Mouse (Mus musculus) adrenal gland, adult (tissue): ENCODE data around the gene Kcnk15.

ENCODE experiments used
- DNase-seq, 2 experiments: peaks; one replicate each; pipeline ENCODE4 v3.0.0; 2022 to 2023; ENCODE audit warnings: low spot score in 1 of 2; ENCODE audit not compliant: inconsistent age in 2 of 2

Kcnk15 gene

DNA sequence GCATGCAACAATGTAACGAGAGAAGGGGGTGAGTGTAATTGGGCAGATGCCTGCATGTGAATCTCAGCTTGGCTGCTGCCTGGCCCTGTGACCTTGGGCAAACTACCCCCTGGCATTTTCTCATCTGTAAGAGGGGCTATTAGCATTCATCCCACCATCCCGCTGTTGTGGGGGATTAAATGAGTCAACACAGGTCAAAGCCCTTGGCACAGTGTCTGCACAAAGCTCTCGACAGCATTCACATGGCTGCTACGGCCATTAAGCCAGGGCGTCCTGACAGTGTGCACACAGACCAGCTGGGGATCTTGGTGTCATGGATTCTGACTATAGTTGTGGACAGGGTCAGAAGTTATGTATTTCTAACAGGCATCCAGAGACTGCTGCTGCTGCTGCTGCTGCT lies 21.4 kb downstream of the Kcnk15 start:
- no peak for DNase-seq

- DNase-seq: no peak
These were observed 22.0 kb downstream of the Kcnk15 start for GRCm38 (mm10) chr2:163875484-163875883.

DNA sequence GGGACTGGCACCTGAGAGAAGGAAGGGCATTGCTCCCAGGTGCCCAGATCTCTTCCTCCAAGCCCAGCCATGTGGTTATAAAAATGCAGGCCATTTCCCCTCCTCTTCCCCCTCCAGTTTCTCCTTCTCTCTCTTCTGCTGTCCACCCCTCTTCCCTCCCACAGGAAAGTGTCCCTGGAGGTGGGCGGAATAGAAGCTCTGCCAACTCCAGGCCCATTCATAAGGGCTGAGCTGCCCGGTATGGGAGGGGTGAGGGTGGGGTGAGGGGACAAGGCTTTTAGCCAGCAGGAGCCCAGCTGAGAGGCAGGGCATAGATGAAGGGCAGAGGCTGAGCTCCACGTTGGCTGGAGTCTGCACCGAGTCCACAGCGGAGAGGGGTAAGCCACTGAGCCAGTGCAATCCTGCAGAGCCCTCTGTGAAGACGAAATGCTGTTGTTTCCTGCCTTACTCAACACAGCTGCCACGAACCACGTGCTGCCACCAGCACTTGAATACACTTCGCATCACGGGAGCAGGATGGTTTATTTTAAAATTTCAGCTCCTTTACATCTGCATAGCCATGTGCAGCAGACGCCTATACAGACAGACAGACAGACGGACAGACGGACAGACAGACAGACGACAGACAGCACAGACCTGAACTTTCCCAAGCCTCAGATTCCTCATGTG lies 23.5 kb downstream of the Kcnk15 start:
- DNase-seq: no peak

- peak; percentile 85 to 91 for DNase-seq
These were observed 27.4 kb downstream of the Kcnk15 start for GRCm38 (mm10) chr2:163880891-163881290.

GRCm38 (mm10) chr2:163882859-163883652 lies 29.6 kb downstream of the Kcnk15 start:
- no peak for DNase-seq

DNA sequence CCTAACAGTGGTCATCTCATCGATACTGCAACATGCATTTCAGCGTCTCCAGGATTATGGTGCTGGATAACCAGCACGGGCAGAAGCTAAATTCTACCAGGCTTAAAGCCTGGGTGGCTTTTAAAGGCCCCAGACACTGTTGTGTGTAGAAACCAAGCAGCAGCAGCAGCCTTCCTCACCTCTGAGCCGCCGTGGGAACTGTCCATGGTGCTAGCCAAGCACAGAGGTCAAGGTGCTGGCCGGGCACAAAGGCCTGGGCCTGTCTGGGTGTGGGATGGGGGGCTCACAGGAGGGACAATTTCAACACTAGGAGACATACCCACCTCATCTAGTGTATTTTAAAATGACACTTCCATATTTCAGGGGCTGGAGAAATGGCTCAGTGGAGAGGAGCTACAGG lies 36.0 kb downstream of the Kcnk15 start:
- peak in 1 of 2 experiments; percentile 67 for DNase-seq

DNA sequence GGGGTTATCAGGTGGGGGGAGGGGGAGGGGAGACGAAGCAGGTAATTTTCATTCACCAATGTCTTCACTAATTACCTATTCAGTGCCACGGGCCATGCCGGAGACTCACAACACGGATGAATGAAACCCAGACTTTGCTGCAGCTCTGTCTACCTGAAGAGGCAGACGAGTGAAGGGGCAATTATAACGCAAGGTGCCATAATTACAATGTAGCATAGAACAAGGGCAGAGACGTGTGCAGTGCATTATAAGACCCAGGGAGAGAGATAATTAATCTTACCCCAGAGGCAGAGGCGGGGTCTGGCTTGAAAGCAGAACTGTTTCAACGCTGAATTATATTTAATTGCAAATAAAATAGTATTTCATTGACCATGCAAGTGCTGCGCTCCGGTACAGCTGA lies 37.1 kb downstream of the Kcnk15 start:
- DNase-seq: no peak

GRCm38 (mm10) chr2:163891271-163891670 lies 37.8 kb downstream of the Kcnk15 start:
- no peak for DNase-seq

DNA sequence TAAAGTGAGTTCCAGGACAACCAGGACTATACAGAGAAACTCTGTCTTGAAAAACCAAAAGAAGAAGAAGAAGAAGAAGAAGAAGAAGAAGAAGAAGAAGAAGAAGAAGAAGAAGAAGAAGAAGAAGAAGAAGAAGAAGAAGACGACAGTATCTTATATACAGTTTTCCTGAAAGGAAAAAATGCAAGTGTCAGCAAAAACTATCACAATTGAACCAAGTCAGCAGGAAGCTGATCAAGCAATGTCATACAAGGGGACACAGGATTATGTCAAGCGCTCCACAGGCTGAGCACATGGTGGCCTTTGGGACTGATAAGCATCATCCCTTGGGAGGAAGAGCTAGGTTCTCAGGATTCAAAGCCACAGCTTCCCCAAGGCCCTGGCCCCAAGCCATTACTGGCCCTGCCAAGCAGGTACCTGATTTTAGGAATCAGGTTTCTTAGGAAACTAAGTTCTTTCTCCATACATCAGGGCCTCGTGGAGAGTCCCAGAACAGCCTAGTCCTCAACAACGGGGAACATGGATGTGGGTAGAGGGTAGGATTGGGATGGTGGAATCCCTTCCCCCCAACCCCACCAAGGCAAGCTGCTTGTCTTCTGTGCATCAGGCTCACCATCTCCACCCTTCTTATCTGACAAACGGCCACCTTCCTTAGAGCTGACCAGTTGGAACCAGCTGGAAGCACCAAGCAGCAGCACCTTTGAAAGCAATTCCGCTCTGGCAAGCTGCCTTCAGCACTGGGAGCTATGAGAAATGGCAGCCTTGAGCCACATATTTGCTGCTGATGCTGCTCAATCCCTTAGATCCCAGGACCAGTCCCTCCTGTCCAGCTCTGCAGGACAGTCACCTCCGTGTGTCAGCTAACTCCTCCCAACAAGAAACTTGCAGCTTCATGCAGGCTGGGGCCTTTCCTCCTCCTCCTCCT lies 40.3 kb downstream of the Kcnk15 start:
- peak; percentile 58 to 82 for DNase-seq

GRCm38 (mm10) chr2:163895156-163895555 lies 41.7 kb downstream of the Kcnk15 start:
- peak in 1 of 2 experiments; percentile 65 for DNase-seq

- peak in 1 of 2 experiments; percentile 52 for DNase-seq
These were observed 43.6 kb downstream of the Kcnk15 start for GRCm38 (mm10) chr2:163897026-163897425.

DNA sequence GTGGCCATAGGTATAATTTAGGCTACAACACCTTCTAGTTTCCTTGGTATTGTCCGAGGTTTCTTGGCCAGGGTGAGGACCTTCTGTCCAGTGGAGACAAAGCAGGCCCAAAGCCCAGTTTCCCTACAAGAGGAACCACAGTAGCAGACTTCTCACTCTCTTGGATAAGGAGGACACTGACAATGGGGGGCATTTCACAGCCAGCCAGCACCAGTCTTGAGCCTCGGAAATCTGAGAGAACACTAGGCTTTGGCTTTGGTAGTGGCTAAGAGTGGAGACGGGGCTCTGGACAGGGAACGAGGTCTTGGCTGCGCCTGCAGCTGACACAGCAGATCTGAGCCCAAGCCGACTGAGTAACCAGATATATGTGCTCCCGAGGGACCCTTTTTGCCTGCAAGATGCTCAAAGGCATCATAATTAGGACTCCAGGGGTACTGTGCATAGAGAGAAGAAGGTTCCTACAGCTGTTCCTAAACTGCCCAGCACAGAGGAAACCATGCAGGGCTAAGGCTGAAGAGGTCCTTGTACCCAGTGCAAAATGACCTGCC lies 44.6 kb downstream of the Kcnk15 start:
- no peak for DNase-seq

GRCm38 (mm10) chr2:163899910-163900411 lies 46.5 kb downstream of the Kcnk15 start:
- peak in 1 of 2 experiments; percentile 49 for DNase-seq

DNA sequence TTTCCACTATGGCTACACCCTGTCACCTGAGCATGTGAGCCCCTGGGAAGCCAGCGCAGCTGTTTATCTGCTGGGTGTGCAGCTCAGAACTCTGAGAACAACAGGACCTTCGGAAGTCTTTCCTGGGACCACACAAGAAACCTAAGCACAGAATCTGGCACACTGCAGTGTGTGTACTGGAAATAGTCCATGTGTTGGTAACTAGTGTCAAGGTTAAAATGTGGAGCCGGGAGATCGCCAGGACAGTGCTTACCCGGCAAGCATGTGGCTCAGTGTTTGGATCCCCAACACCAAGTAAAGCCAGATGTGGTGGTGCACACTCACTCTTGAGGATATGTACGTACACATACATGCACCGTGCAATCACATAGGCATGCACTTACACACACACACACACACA lies 47.6 kb downstream of the Kcnk15 start:
- DNase-seq: peak; percentile 61 to 82

DNA sequence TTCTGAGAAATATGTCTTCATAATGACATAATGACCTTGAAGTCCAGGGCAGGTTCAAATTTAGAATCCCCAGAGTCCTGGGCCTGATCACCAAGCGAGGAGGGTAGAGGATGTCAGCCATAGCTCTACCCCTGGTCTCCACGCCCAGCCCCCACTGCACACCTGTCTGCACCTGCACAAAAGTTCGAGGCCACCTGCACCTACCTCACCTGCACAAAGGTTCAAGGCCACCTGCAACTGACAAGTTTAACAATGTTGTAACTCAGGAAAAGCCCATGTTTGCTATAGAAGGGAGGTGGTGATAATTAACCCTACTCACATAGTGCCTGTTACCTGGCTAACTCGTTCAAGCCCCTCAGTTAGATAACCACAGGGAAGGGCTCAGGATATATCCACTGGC lies 49.0 kb downstream of the Kcnk15 start:
- no peak for DNase-seq

GRCm38 (mm10) chr2:163903461-163903860 lies 50.0 kb downstream of the Kcnk15 start:
- peak; percentile 87 to 94 for DNase-seq

GRCm38 (mm10) chr2:163904323-163904722 lies 50.9 kb downstream of the Kcnk15 start:
- peak; percentile 64 to 76 for DNase-seq

DNA sequence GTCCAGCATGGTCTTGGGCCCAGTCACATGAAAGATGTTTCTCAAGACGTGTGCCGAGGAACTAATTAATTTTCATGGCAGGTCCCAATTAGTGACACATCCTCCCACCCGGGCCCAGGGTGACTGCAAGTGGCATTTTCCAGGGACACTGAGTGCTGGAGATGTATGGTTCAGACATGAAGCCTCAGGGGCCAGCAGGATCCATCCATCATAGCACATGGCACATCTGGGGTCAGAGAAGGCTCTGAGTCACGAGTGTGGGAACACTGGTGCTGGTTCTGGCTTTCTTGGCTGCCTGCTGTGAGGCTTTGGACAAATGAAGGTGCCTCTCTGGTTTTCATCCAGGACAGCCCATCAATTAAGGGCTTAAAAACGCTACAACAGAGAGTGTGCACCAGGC lies 53.7 kb downstream of the Kcnk15 start:
- peak; percentile 82 to 84 for DNase-seq
